In the genomic region with DNA sequence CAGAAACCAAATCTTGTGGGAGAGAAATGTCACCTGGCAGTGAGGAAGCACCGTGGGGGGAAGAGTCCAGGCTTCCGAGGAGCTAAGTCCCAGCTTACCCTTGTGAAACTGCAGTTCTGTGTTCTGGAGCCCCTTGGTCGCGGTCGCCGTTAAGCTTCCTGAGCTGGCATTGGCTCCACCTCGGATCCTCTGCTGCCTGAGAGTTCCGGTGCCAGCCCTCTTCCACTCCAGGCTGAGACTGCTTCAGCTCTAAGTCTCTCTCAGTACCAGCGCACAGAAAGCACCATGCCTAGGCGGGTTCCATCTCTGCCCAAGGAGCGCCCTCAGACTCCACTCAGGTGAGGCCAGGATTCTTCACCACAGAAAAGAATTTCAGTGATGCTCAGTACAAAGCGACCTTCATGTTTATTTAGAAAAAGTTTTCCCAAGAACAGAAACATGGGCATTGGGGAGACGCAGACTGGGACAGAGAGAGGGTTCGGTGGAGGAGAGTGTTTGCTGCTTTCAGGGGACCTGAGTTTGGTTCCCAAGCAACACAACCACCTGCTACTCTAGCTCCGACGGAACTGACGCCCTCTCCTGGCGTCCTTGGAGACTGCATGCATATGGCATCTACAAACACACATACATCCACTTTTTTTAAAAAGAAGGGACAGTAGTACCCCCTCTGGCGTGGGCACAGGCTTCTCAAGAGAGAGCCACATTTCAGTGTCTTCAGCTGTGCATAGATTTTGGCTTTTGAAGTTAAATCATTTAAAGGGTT, we compare ENCODE assay signal across 10 mouse cellular contexts. TPM values are rescaled to one million over a fixed set of nuclear protein-coding genes. Genes with fewer than 3 reads are reported as not detected.
DNase-seq lines count a peak whose midpoint lies in the region; ATAC-seq and TF ChIP-seq lines count a peak whose summit lies in the region.
"Had no signal": no experiment of that assay in that cellular context is flagged by ENCODE, and none has a peak within 500 bp of the region (broad histone marks: within the 10 kb centered on the region; RNA-seq: fewer than 3 reads in every experiment).

No protein-coding gene starts in this region.

- peaks cover 2% of the 10 kb centered on the region; the same call in 1 of the 2 replicates for H3K4me1 ChIP-seq in intestine, postnatal 0 days (replicated peaks; ENCODE audit: control insufficient read depth, insufficient read depth, low read length)
- no peaks in the 10 kb centered on the region for H3K4me1 ChIP-seq in intestine, embryonic 15.5 days (replicated peaks)
- H3K4me1 ChIP-seq in ES-Bruce4 (ENCODE audit: control insufficient read depth, insufficient read depth, low read length): peaks cover 5% of the 10 kb centered on the region
- peaks cover 15% of the 10 kb centered on the region for H3K4me1 ChIP-seq in liver, embryonic 11.5 days (replicated peaks; ENCODE audit: control insufficient read depth, insufficient read depth, low read length)
- H3K4me1 ChIP-seq: hindbrain, embryonic 15.5 days had no signal

- no peaks in the 10 kb centered on the region for H3K27me3 ChIP-seq in intestine, postnatal 0 days (replicated peaks; ENCODE audit: control insufficient read depth, insufficient read depth, low read length)
- H3K27me3 ChIP-seq in intestine, embryonic 15.5 days (replicated peaks): peaks cover 4% of the 10 kb centered on the region
- H3K27me3 ChIP-seq in ES-Bruce4 (ENCODE audit: control insufficient read depth, insufficient read depth, low read length, poor library complexity, severe bottlenecking): no peaks in the 10 kb centered on the region
- H3K27me3 ChIP-seq in liver, embryonic 11.5 days (replicated peaks; ENCODE audit: control insufficient read depth, insufficient read depth, low read length): no peaks in the 10 kb centered on the region

- H3K27ac ChIP-seq in intestine, postnatal 0 days (ENCODE audit: low read depth, low read length): no peak overlapping the region
- H3K27ac ChIP-seq in intestine, embryonic 15.5 days: no peak overlapping the region
- H3K27ac ChIP-seq in ES-Bruce4 (ENCODE audit: insufficient read depth, low read length): peak overlapping the region; percentile 3; the same call in 1 of the 2 replicates
- H3K27ac ChIP-seq in liver, embryonic 11.5 days (ENCODE audit: low read depth, low read length): peak overlapping the region; percentile 79
- H3K27ac ChIP-seq: hindbrain, embryonic 15.5 days had no signal

- no peak for ATAC-seq in intestine, postnatal 0 days
- no peak for ATAC-seq in intestine, embryonic 15.5 days
- peak; percentile 13; the same call in 1 of the 2 replicates for ATAC-seq in liver, embryonic 11.5 days (replicated peaks; ENCODE audit: low FRiP score)
- ATAC-seq in granulocyte monocyte progenitor cell, adult 5-6 weeks (replicated peaks; ENCODE audit: poor library complexity, severe bottlenecking): no peak
- ATAC-seq: forebrain, embryonic 16.5 days had no signal

- H3K9ac ChIP-seq in intestine, postnatal 0 days (ENCODE audit: low read depth, low read length): no peak overlapping the region
- H3K9ac ChIP-seq in intestine, embryonic 15.5 days: no peak overlapping the region
- peak overlapping the region; percentile 20 for H3K9ac ChIP-seq in ES-Bruce4 (ENCODE audit: low read depth, poor library complexity, severe bottlenecking)
- H3K9ac ChIP-seq in liver, embryonic 11.5 days (ENCODE audit: low read depth, low read length): peak overlapping the region; percentile 44
- H3K9ac ChIP-seq: hindbrain, embryonic 15.5 days had no signal

- no peaks in the 10 kb centered on the region for H3K9me3 ChIP-seq in intestine, postnatal 0 days (ENCODE audit: control insufficient read depth)
- H3K9me3 ChIP-seq in intestine, embryonic 15.5 days: no peaks in the 10 kb centered on the region
- no peaks in the 10 kb centered on the region for H3K9me3 ChIP-seq in ES-Bruce4 (replicated peaks; ENCODE audit: control insufficient read depth, insufficient read depth, low read length, poor library complexity, severe bottlenecking)
- H3K9me3 ChIP-seq in liver, embryonic 11.5 days (ENCODE audit: control insufficient read depth, low read length): no peaks in the 10 kb centered on the region
- H3K9me3 ChIP-seq: hindbrain, embryonic 15.5 days had no signal

- no peak for TF ChIP-seq POLR2A in ES-Bruce4 (IDR thresholded peaks at IDR 0.05; ENCODE audit: insufficient read depth, low read length)

- H3K4me3 ChIP-seq in intestine, postnatal 0 days (ENCODE audit: low read depth, low read length): no peak overlapping the region
- H3K4me3 ChIP-seq in intestine, embryonic 15.5 days (replicated peaks): no peak overlapping the region
- H3K4me3 ChIP-seq in ES-Bruce4 (ENCODE audit: low read depth, low read length): peak overlapping the region; percentile 22
- 0 out of 2 replicates have a peak overlapping the region, but pooled peaks have one; percentile 3 for H3K4me3 ChIP-seq in liver, embryonic 11.5 days (ENCODE audit: low read depth, low read length)
- H3K4me3 ChIP-seq: hindbrain, embryonic 15.5 days had no signal

- H3K4me2 ChIP-seq in intestine, postnatal 0 days (replicated peaks; ENCODE audit: low read depth): no peak overlapping the region
- no peak overlapping the region for H3K4me2 ChIP-seq in intestine, embryonic 15.5 days (replicated peaks)
- H3K4me2 ChIP-seq in liver, embryonic 11.5 days: peak overlapping the region; percentile 53
- H3K4me2 ChIP-seq: hindbrain, embryonic 15.5 days had no signal

- H3K36me3 ChIP-seq in intestine, postnatal 0 days (ENCODE audit: control insufficient read depth, insufficient read depth): no peaks in the 10 kb centered on the region
- no peaks in the 10 kb centered on the region for H3K36me3 ChIP-seq in intestine, embryonic 15.5 days
- H3K36me3 ChIP-seq in ES-Bruce4 (ENCODE audit: control insufficient read depth, insufficient read depth, low read length, poor library complexity, severe bottlenecking): no peaks in the 10 kb centered on the region
- H3K36me3 ChIP-seq in liver, embryonic 11.5 days (ENCODE audit: control insufficient read depth, insufficient read depth, low read length): 0 out of 2 replicates have a peak, but pooled peaks cover 3% of the 10 kb centered on the region

- TF ChIP-seq EP300 in ES-Bruce4 (IDR thresholded peaks at IDR 0.05; ENCODE audit: insufficient read depth, low read depth, low read length): peak; percentile 54; the same call in 1 of the 2 replicates

- WGBS in intestine, postnatal 0 days: 75% methylated on average over 19 of the region's 19 CpGs
- 72% methylated on average over 19 of the region's 19 CpGs for WGBS in intestine, embryonic 15.5 days
- WGBS in liver, embryonic 11.5 days: 63% methylated on average over 19 of the region's 19 CpGs

- TF ChIP-seq CTCF in intestine, postnatal 0 days (IDR thresholded peaks at IDR 0.05; ENCODE audit: low read depth): peak; percentile 28
- peak; percentile 86 for TF ChIP-seq CTCF in ES-Bruce4 (IDR thresholded peaks at IDR 0.05; ENCODE audit: low read depth, low read length)

- peak; percentile 45 for DNase-seq in MEL-GATA-1-ER (ENCODE audit: extremely low read depth, low read depth)
- no peak for DNase-seq in liver, embryonic 11.5 days (ENCODE audit: low spot score)
- DNase-seq in gastrocnemius, postnatal 4 days (ENCODE audit: low spot score in 2 of 2): no peak
- no peak for DNase-seq in thymus, postnatal 14 days

RNA-seq across cellular contexts. Expression of a gene that starts 6.2 kb away (rescaled TPM):
- polyA plus RNA-seq in intestine, postnatal 0 days (2015; fragmentation: Nextera tagmentation; extraction: Ambion mirVana): 2.6 TPM in 2 replicates
- 3.8 and 4.1 TPM in 2 replicates for polyA plus RNA-seq in intestine, embryonic 15.5 days (2015; fragmentation: Nextera tagmentation; extraction: Ambion mirVana)
- 9.5 and 10.6 TPM in 2 replicates for polyA plus RNA-seq in ES-Bruce4 (2011; ENCODE audit: insufficient read depth, insufficient read length, low read depth, missing spikeins)
- 12.2 and 13.4 TPM in 2 replicates for polyA plus RNA-seq in liver, embryonic 11.5 days (2014; fragmentation: Nextera tagmentation; extraction: Ambion mirVana)
- 4.2 and 8.1 TPM in 2 replicates for total RNA-seq in granulocyte monocyte progenitor cell, adult 5-6 weeks (2014; fragmentation: Nextera tagmentation)
- 7.9 and 12.2 TPM in 2 replicates for total RNA-seq in granulocyte monocyte progenitor cell, adult 5-6 weeks (2017)
- 10 to 100 TPM; 14.2 to 18.1 TPM for total RNA-seq in gastrocnemius, postnatal 4 days (2021)

RNA-seq across cellular contexts. Expression of a gene that starts 39.7 kb away (rescaled TPM):
- polyA plus RNA-seq in intestine, postnatal 0 days (2015; fragmentation: Nextera tagmentation; extraction: Ambion mirVana): 3.3 and 3.7 TPM in 2 replicates
- polyA plus RNA-seq in intestine, embryonic 15.5 days (2015; fragmentation: Nextera tagmentation; extraction: Ambion mirVana): 7.2 and 8.1 TPM in 2 replicates
- polyA plus RNA-seq in ES-Bruce4 (2011; ENCODE audit: insufficient read depth, insufficient read length, low read depth, missing spikeins): 12.1 and 15.7 TPM in 2 replicates
- polyA plus RNA-seq in liver, embryonic 11.5 days (2014; fragmentation: Nextera tagmentation; extraction: Ambion mirVana): 4.4 TPM in 2 replicates
- total RNA-seq in granulocyte monocyte progenitor cell, adult 5-6 weeks (2014; fragmentation: Nextera tagmentation): 5.2 and 7.0 TPM in 2 replicates
- total RNA-seq in granulocyte monocyte progenitor cell, adult 5-6 weeks (2017): 4.6 and 5.6 TPM in 2 replicates
- 1 to 10 TPM; 4.4 to 4.5 TPM for total RNA-seq in gastrocnemius, postnatal 4 days (2021)

Comparison
In these comparisons a context has a peak if more than half of its experiments do, and no peak if none do; other contexts are left out.
1. H3K27ac ChIP-seq: peak in ES-Bruce4 (single experiment) and liver, embryonic 11.5 days (single experiment); none in intestine, postnatal 0 days (single experiment) and intestine, embryonic 15.5 days (single experiment).
2. H3K4me3 ChIP-seq: peak in ES-Bruce4 (single experiment) and liver, embryonic 11.5 days (single experiment); none in intestine, postnatal 0 days (single experiment) and intestine, embryonic 15.5 days (single experiment).
3. H3K9ac ChIP-seq: peak in ES-Bruce4 (single experiment) and liver, embryonic 11.5 days (single experiment); none in intestine, postnatal 0 days (single experiment) and intestine, embryonic 15.5 days (single experiment).